Mouse (Mus musculus): ENCODE measurements around the gene Adss. TPM values are rescaled to one million over a fixed set of nuclear protein-coding genes. Genes with fewer than 3 reads are reported as not detected.

Gene Adss
- polyA plus RNA-seq, 1 experiment = 23.8 TPM

DNA sequence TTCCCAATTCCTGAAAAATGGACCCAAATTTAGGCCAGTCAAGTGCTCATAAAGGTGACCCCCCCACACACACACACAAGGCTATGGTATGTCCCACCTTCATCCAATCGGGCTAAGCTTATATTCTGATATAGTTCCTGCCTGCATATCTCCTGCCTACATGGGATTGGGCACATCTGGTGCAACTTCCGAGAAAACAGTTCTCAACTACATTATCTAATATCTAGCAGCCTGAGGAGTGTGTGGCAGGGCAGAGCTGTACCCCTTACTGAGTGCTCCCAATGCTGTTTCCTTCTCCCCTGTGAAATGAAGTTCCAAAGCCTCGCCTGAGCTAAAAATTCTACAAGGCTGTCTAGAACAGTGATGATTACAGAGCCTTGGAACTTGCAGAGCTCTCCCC is 79.9 kb downstream of the Adss start:
- TF ChIP-seq CTCF (IDR thresholded peaks at IDR 0.05; ENCODE audit: insufficient read depth, low read length) (no peak), POLR2A (IDR thresholded peaks at IDR 0.05; ENCODE audit: borderline replicate concordance, extremely low read depth, low read depth, low read length) (no peak)
- no peak overlapping the region for H3K4me3 ChIP-seq (replicated peaks; ENCODE audit: extremely low read depth, low read depth, low read length)
- WGBS = 86% methylated on average over 3 of the region's 3 CpGs
- peaks cover 2% of the 10 kb centered on the region; the same call in 1 of the 2 replicates for H3K4me1 ChIP-seq (ENCODE audit: control insufficient read depth, insufficient read depth, low read length)
- no peak for DNase-seq

DNA sequence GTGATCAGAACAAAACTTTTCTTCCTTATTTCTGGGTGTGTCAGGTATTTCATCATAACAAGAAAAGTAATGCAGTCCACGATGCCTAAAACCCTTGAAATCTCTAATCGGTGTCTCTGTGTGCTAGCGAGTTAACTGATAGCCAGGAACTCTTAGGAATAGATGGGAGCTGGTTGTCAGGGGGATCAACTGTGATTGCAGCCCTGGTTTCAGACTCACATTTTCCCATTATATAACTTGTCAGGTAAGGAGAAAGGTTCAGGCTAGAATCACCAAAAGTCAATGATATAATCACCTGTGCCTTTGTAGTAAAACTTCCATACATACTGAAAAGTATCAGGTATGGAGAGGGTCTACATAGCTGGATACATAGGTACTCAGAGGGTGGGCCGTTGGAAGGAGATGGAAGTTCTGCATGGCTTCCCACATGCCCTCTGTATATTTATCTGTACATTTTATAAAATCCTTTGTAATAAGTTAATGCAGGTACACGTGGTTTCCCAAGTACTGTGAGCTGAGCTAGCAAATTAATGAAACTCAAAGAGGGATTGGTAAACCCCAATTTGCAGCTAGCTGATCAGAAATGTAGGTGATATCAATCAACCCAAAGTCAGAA is 81.8 kb downstream of the Adss start:
- Histone ChIP-seq H3K4me1 (ENCODE audit: control insufficient read depth, insufficient read depth, low read length) (peaks cover 4% of the 10 kb centered on the region), H3K4me3 (replicated peaks; ENCODE audit: extremely low read depth, low read depth, low read length) (no peak overlapping the region)
- no peak for DNase-seq
- TF ChIP-seq POLR2A (IDR thresholded peaks at IDR 0.05; ENCODE audit: borderline replicate concordance, extremely low read depth, low read depth, low read length) (no peak), CTCF (IDR thresholded peaks at IDR 0.05; ENCODE audit: insufficient read depth, low read length) (no peak)
- 69% methylated on average over 5 of the region's 5 CpGs for WGBS

DNA sequence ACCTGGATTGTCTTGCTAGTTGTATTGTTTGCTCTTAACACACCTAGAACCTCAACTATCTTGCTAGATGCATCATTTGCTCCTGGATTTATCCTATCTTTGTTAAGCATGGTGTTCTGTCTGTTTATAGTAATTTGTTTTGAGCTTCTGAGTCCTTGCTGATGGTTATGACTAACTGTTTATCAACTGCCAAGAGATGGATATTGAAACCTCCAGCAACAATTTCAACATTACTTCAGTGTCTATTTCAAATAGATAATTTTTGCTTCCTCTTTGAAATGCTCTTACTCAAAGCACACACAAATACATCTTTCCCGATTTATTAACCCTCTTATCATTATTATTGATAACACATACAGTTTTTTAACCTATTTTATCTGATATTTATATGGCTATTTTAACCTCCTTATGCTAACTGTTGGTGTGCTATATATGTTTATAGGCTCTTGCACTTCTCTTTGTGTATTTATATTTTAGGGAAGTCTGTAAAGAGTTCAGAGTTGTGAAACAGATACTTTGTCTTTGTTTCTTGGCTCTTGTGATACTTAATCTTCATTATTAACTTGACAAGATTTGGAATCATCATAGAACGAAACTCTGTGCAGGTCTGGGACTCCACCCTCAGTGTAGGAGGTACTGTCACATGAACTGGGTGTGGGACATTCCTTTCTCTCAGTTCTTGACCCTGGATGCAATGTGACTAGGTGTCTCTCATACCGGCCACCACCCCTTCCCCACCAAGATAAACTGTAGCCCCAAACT is 82.5 kb downstream of the Adss start:
- no peak for TF ChIP-seq CTCF (IDR thresholded peaks at IDR 0.05; ENCODE audit: insufficient read depth, low read length)
- WGBS = 50% methylated on average over 3 of the region's 3 CpGs
- Histone ChIP-seq H3K4me1 (ENCODE audit: control insufficient read depth, insufficient read depth, low read length) (peaks cover 4% of the 10 kb centered on the region), H3K4me3 (replicated peaks; ENCODE audit: extremely low read depth, low read depth, low read length) (no peak overlapping the region)
- no peak for DNase-seq

Other genes with a start within 250 kb of the Adss start
- 0.22 TPM in 1 of 2 replicates, not detected in the other for gene 1700016C15Rik, start 66.7 kb downstream of the Adss start, polyA plus RNA-seq (2012; rRNA removed)
- gene Catspere2, start 186.9 kb upstream of the Adss start, polyA plus RNA-seq (2012; rRNA removed) = 1.4 and 2.3 TPM in 2 replicates